Mouse (Mus musculus) CD4-positive, CD25-positive, alpha-beta regulatory T cell (primary cell): Measurements from ENCODE around the gene Nans. TPM values are rescaled to one million over a fixed set of nuclear protein-coding genes. Genes with fewer than 3 reads are reported as not detected.

ENCODE experiments used
- polyA plus RNA-seq: library from polyadenylated mRNA; unstranded; fragments of 100-300 nt; shearing (Covaris generic); gene quantifications from one replicate; pipeline ENCODE4 v1.2.1, GENCODE M21; 2017

Gene Nans
- polyA plus RNA-seq = 75.5 TPM

GRCm38 (mm10) chr4:46489028-46489925, at the start of gene Nans:
Gene Nans (plus strand): TSS chr4:46489248.

GRCm38 (mm10) chr4:46450519-46451131, 38.4 kb upstream of the Nans start, which contains the start of gene Anp32b:
Gene Anp32b (plus strand): TSS chr4:46450902.

GRCm38 (mm10) chr4:46535840-46536361, 46.9 kb downstream of the Nans start, which contains the start of gene Trim14:
Gene Trim14 (minus strand): TSS chr4:46536141.

Other genes starting within 250 kb of the Nans start
- gene Foxe1, start 145.6 kb upstream of the Nans start, polyA plus RNA-seq = not detected
- gene Trmo, start 99.8 kb upstream of the Nans start, polyA plus RNA-seq = 23.5 TPM
- gene Hemgn, start 75.7 kb upstream of the Nans start, polyA plus RNA-seq = 0.55 TPM
- 235 TPM for gene Anp32b, start 38.3 kb upstream of the Nans start, polyA plus RNA-seq
- gene Trim14, start 46.9 kb downstream of the Nans start, polyA plus RNA-seq = 158 TPM
- gene Coro2a, start 113.0 kb downstream of the Nans start, polyA plus RNA-seq = 203 TPM
- 2.3 TPM for gene Tbc1d2, start 161.0 kb downstream of the Nans start, polyA plus RNA-seq